Mouse (Mus musculus) G1E (cell line): Measurements from ENCODE around the gene Csgalnact2. TPM values are rescaled to one million over a fixed set of nuclear protein-coding genes. Genes with fewer than 3 reads are reported as not detected.

ENCODE experiments used
- ATAC-seq: 2 replicates; pipeline ENCODE4 v1.8.0; 2016; ENCODE audit warnings: mild to moderate bottlenecking; ENCODE audit not compliant: insufficient number of reproducible peaks, poor library complexity, low FRiP score, severe bottlenecking; ENCODE audit errors: extremely low read depth
- DNase-seq: peaks from one replicate; pipeline ENCODE4 v3.0.0; 2012; ENCODE audit warnings: low spot score
- H3K27me3 ChIP-seq: 2 replicates; pipeline ENCODE4 v1.6.1; 2012; ENCODE audit warnings: mild to moderate bottlenecking, low read length, inconsistent platforms; ENCODE audit not compliant: insufficient read depth
- H3K36me3 ChIP-seq: replicated peaks from 2 replicates; pipeline ENCODE3; 2012; ENCODE audit warnings: mild to moderate bottlenecking, inconsistent platforms
- H3K4me1 ChIP-seq: 2 replicates; pipeline ENCODE4 v1.6.1; 2012; ENCODE audit warnings: low read depth, low read length, inconsistent platforms, mixed read lengths; ENCODE audit not compliant: insufficient read depth
- H3K4me3 ChIP-seq: 2 replicates; pipeline ENCODE4 v1.5.1; 2012; ENCODE audit warnings: low read depth, mild to moderate bottlenecking, inconsistent platforms, low read length, moderate library complexity, mixed read lengths
- H3K9me3 ChIP-seq: replicated peaks from 2 replicates; pipeline ENCODE4 v1.6.1; 2012; ENCODE audit warnings: inconsistent platforms
- CTCF ChIP-seq: IDR thresholded peaks from 2 replicates; pipeline ENCODE4 v1.5.1; 2012; ENCODE audit warnings: low read depth, low read length, inconsistent platforms, mixed read lengths
- GATA1 ChIP-seq: IDR thresholded peaks from 2 replicates; pipeline ENCODE4 v1.6.1; 2012; ENCODE audit warnings: borderline replicate concordance, low read length, inconsistent platforms, mixed read lengths
- GATA2 ChIP-seq: IDR thresholded peaks from 2 replicates; pipeline ENCODE4 v1.6.1; 2012; ENCODE audit warnings: low read depth, low read length, inconsistent platforms, borderline replicate concordance
- POLR2AphosphoS5 ChIP-seq: IDR thresholded peaks from 2 replicates; pipeline ENCODE4 v1.6.1; 2012; ENCODE audit warnings: low read depth, low read length, inconsistent platforms; ENCODE audit not compliant: insufficient replicate concordance
- TAL1 ChIP-seq: conservative IDR thresholded peaks from 2 replicates; pipeline ENCODE4 v1.6.1; 2012; ENCODE audit warnings: low read depth, low read length, inconsistent platforms, mixed read lengths
- polyA plus RNA-seq: library from polyadenylated mRNA; stranded (reverse); fragments of >175 nt; gene quantifications from 2 replicates; pipeline ENCODE4 v1.2.3, GENCODE M21; 2012
- total RNA-seq, 2 experiments: library from RNA; stranded (forward) in 1 of 2; stranded (reverse) in 1 of 2; fragments of 200-1000 nt in 1 of 2; fragments of >200 nt in 1 of 2; fragmentation: Nextera tagmentation in 1 of 2; gene quantifications; 2 replicates each; pipeline ENCODE4 v1.2.3; 2014 to 2017

Gene Csgalnact2
- total and polyA plus RNA-seq, 3 experiments: 4.5 to 38.0 (median 35.4) TPM

- Histone ChIP-seq H3K9me3 (no peaks in the 10 kb centered on the region), H3K4me1 (no peaks in the 10 kb centered on the region), H3K4me3 (no peak overlapping the region), H3K36me3 (no peaks in the 10 kb centered on the region), H3K27me3 (peaks cover 7% of the 10 kb centered on the region; the same call in 1 of the 2 replicates)
- TF ChIP-seq GATA1 (no peak), GATA2 (no peak), CTCF (no peak), POLR2AphosphoS5 (no peak), TAL1 (no peak)
- ATAC-seq (no peak), DNase-seq (no peak)
These were observed 56.6 kb downstream of the Csgalnact2 start for GRCm38 (mm10) chr6:118082384-118082783.

DNA sequence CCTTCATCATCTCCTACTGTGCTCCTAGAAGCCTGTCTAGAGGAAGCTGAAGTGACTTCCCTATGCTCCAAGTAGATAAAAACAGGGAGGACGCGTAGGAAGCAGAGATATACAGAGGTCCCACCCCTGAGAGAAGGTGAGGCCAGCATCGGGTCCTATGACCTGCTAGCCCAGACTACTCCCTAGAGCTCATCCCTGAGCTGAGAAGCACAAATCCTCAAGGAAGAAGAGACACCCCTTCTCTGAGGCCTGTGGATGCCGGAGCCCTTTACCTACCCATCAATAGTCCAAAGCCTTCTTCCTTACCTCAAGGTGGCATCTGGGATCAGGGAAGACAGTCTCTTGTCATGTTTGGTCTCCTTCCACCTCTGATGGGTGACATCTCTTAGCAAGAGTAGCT, 58.2 kb downstream of the Csgalnact2 start:
- H3K36me3 ChIP-seq: no peaks in the 10 kb centered on the region
- DNase-seq (no peak), ATAC-seq (no peak)
- H3K4me3 ChIP-seq: no peak overlapping the region
- H3K4me1 ChIP-seq: no peaks in the 10 kb centered on the region
- H3K27me3 ChIP-seq: peaks cover 8% of the 10 kb centered on the region; the same call in 1 of the 2 replicates
- no peaks in the 10 kb centered on the region for H3K9me3 ChIP-seq
- no peak for TF ChIP-seq POLR2AphosphoS5
- no peak for TF ChIP-seq CTCF
- no peak for TF ChIP-seq TAL1
- TF ChIP-seq GATA2: no peak
- no peak for TF ChIP-seq GATA1

GRCm38 (mm10) chr6:118079762-118080465, 59.0 kb downstream of the Csgalnact2 start:
- DNase-seq: no peak
- Histone ChIP-seq H3K9me3 (no peaks in the 10 kb centered on the region), H3K4me3 (no peak overlapping the region), H3K36me3 (no peaks in the 10 kb centered on the region), H3K27me3 (peaks cover 8% of the 10 kb centered on the region; the same call in 1 of the 2 replicates), H3K4me1 (no peaks in the 10 kb centered on the region)
- no peak for TF ChIP-seq TAL1
- no peak for TF ChIP-seq GATA2
- TF ChIP-seq POLR2AphosphoS5: no peak
- TF ChIP-seq CTCF: no peak
- TF ChIP-seq GATA1: no peak
- no peak for ATAC-seq

GRCm38 (mm10) chr6:118079292-118079691, 59.6 kb downstream of the Csgalnact2 start:
- no peaks in the 10 kb centered on the region for H3K36me3 ChIP-seq
- H3K9me3 ChIP-seq: no peaks in the 10 kb centered on the region
- H3K27me3 ChIP-seq: peaks cover 8% of the 10 kb centered on the region; the same call in 1 of the 2 replicates
- no peak overlapping the region for H3K4me3 ChIP-seq
- TF ChIP-seq TAL1 (no peak), CTCF (no peak), GATA1 (no peak), GATA2 (no peak), POLR2AphosphoS5 (no peak)
- H3K4me1 ChIP-seq: no peaks in the 10 kb centered on the region
- DNase-seq (no peak), ATAC-seq (no peak)

DNA sequence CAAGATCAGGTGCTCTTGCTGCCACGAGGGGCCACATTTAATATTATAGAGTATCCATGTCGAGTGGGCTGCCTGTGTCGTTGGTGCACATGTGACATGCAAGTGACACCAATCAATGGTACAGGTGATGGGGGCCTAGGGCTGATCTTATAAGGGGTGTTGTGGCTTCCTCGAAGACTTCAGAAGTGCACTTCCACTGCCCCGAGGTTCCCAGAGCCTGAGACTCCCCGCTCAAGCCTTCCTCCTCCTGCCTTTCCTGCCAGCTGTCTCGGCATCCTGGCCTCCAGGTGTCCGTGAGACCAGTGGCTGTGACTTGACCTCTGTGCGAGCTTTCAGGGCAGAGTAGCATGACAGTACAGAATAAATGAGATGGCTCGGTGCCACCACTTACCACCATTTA, 60.2 kb downstream of the Csgalnact2 start:
- Histone ChIP-seq H3K4me1 (no peaks in the 10 kb centered on the region), H3K27me3 (peaks cover 8% of the 10 kb centered on the region; the same call in 1 of the 2 replicates), H3K4me3 (no peak overlapping the region), H3K9me3 (no peaks in the 10 kb centered on the region), H3K36me3 (no peaks in the 10 kb centered on the region)
- TF ChIP-seq POLR2AphosphoS5: no peak
- TF ChIP-seq GATA1: no peak
- TF ChIP-seq TAL1: no peak
- no peak for TF ChIP-seq GATA2
- no peak for TF ChIP-seq CTCF
- ATAC-seq (no peak), DNase-seq (no peak)

DNA sequence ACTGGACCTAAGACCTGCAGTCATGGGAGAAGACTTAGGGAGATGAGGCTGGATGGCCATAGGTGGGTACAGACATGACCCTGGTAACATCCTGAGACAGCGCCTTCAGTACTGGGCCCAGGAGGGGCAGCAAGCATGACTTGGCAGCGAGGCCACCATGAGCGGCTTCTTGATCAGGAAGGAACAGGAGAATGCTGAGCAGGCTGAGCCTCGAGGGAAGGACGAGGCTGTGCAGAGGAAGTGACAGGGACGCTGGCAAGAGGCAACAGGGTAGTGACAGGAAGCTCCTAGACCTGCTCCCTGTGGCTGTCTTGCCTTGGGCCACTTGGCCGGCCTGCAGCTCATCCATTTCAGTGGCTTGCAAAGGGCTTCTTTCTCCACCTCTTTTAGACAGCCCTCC, 61.5 kb downstream of the Csgalnact2 start:
- Histone ChIP-seq H3K4me3 (no peak overlapping the region), H3K4me1 (no peaks in the 10 kb centered on the region), H3K36me3 (no peaks in the 10 kb centered on the region), H3K27me3 (peaks cover 6% of the 10 kb centered on the region; the same call in 1 of the 2 replicates), H3K9me3 (no peaks in the 10 kb centered on the region)
- ATAC-seq (no peak), DNase-seq (no peak)
- TF ChIP-seq GATA1 (no peak), GATA2 (no peak), CTCF (no peak), TAL1 (no peak), POLR2AphosphoS5 (no peak)
